Mouse (Mus musculus) brain, embryonic 14.5 days (tissue): ENCODE measurements at regions not wholly inside any gene's neighbourhood (a gene's known extent, or its start where the extent isn't known, plus 50 kb on each side); places are given as distances from the start of the nearest gene placed in this dataset.

Experiments
- DNase-seq: peaks from one replicate; pipeline ENCODE4 v3.0.0-alpha.2; 2011; ENCODE audit warnings: low read depth
- CTCF ChIP-seq: fragments of 200-500 bp; IDR thresholded peaks from 2 replicates; pipeline ENCODE4 v1.5.1; 2012; ENCODE audit warnings: inconsistent platforms, mild to moderate bottlenecking, moderate library complexity, borderline replicate concordance; ENCODE audit not compliant: insufficient read depth, insufficient read length; ENCODE audit errors: extremely low read depth
- POLR2A ChIP-seq: fragments of 200-500 bp; IDR thresholded peaks from 2 replicates; pipeline ENCODE4 v1.6.1; 2012; ENCODE audit warnings: mild to moderate bottlenecking, inconsistent platforms, borderline replicate concordance; ENCODE audit not compliant: poor library complexity, insufficient read depth, insufficient read length, severe bottlenecking; ENCODE audit errors: extremely low read depth

GRCm38 (mm10) chr17:45966736-45967135, 65.4 kb downstream of the Vegfa start:
- TF ChIP-seq POLR2A (no peak), CTCF (no peak)
- DNase-seq, result peak; percentile 10

GRCm38 (mm10) chr17:45964031-45964430, 68.1 kb downstream of the Vegfa start:
- TF ChIP-seq CTCF (no peak), POLR2A (no peak)
- DNase-seq, result peak; percentile 17

- DNase-seq, result no peak
- TF ChIP-seq POLR2A (no peak), CTCF (no peak)
Measured at GRCm38 (mm10) chr17:45963332-45963731, 68.8 kb downstream of the Vegfa start.

- no peak for TF ChIP-seq CTCF
- TF ChIP-seq POLR2A, result no peak
- DNase-seq, result no peak
Measured at GRCm38 (mm10) chr17:45961626-45962319, 70.4 kb downstream of the Vegfa start.

- TF ChIP-seq CTCF, result peak; percentile 40; the same call in 1 of the 2 replicates
- TF ChIP-seq POLR2A, result no peak
- DNase-seq, result peak; percentile 38
Measured at GRCm38 (mm10) chr17:45958094-45958881, 73.9 kb downstream of the Vegfa start.

- no peak for TF ChIP-seq CTCF
- no peak for TF ChIP-seq POLR2A
- no peak for DNase-seq
Measured at GRCm38 (mm10) chr17:45955481-45955880, 76.7 kb downstream of the Vegfa start.

- no peak for TF ChIP-seq CTCF
- no peak for TF ChIP-seq POLR2A
- DNase-seq, result no peak
Measured at GRCm38 (mm10) chr17:45954824-45955223, 77.3 kb downstream of the Vegfa start.

- TF ChIP-seq CTCF (no peak), POLR2A (no peak)
Measured at GRCm38 (mm10) chr17:45953523-45953922, 78.6 kb downstream of the Vegfa start.

GRCm38 (mm10) chr17:45950533-45951164, 81.5 kb downstream of the Vegfa start:
- DNase-seq, result no peak
- no peak for TF ChIP-seq POLR2A
- TF ChIP-seq CTCF, result no peak

More at GRCm38 (mm10) chr17:45953523-45953922, 78.6 kb downstream of the Vegfa start:
- DNase-seq, result no peak

- no peak for DNase-seq
- TF ChIP-seq POLR2A, result no peak
Measured at GRCm38 (mm10) chr17:45949141-45949540, 83.0 kb downstream of the Vegfa start.

- no peak for DNase-seq
- TF ChIP-seq CTCF (no peak), POLR2A (no peak)
Measured at GRCm38 (mm10) chr17:45948314-45948935, 83.7 kb downstream of the Vegfa start.

GRCm38 (mm10) chr17:45945005-45945404, 87.2 kb downstream of the Vegfa start:
- TF ChIP-seq CTCF, result no peak
- no peak for DNase-seq
